ENCODE assay signal across 19 mouse cellular contexts in genomic region chr3:90332485-90332884, GRCm38 (mm10).
"Had no signal": no experiment of that assay in that cellular context is flagged by ENCODE, and none has a peak within 500 bp of the region (broad histone marks: within the 10 kb centered on the region; RNA-seq: fewer than 3 reads in every experiment).

No protein-coding gene starts in this region.

- H3K9ac ChIP-seq: lung, embryonic 14.5 days; midbrain, embryonic 12.5 days; neural tube, embryonic 13.5 days; neural tube, embryonic 15.5 days had no signal

- H3K4me1 ChIP-seq: midbrain, embryonic 10.5 days; midbrain, embryonic 12.5 days had no signal

- H3K4me3 ChIP-seq: midbrain, embryonic 10.5 days; midbrain, embryonic 12.5 days; myocyte; neural tube, embryonic 13.5 days; neural tube, embryonic 15.5 days had no signal

- ATAC-seq: midbrain, embryonic 16.5 days had no signal

- H3K27me3 ChIP-seq: midbrain, embryonic 12.5 days; neural tube, embryonic 13.5 days; neural tube, embryonic 15.5 days had no signal

- H3K9me3 ChIP-seq: midbrain, embryonic 10.5 days; midbrain, embryonic 12.5 days; neural tube, embryonic 13.5 days; neural tube, embryonic 15.5 days had no signal

- DNase-seq: lung, adult 18-20 months; lung, embryonic 14.5 days; lung, postnatal 10 days; lung, postnatal 4 days; midbrain, embryonic 14.5 days; retina, postnatal 1 day; right cerebral cortex, adult 18-20 months; right cerebral cortex, postnatal 25 days; right cerebral cortex, postnatal 4 days; spleen, adult 18-20 months; thymus, adult 18-20 months; thymus, postnatal 14 days; thymus, postnatal 36 days had no signal

- H3K27ac ChIP-seq: midbrain, embryonic 10.5 days; midbrain, embryonic 12.5 days; neural tube, embryonic 13.5 days; neural tube, embryonic 15.5 days had no signal

- H3K36me3 ChIP-seq: neural tube, embryonic 13.5 days; neural tube, embryonic 15.5 days had no signal

- H3K4me2 ChIP-seq: lung, embryonic 14.5 days; midbrain, embryonic 12.5 days; neural tube, embryonic 13.5 days; neural tube, embryonic 15.5 days had no signal
